Mouse (Mus musculus): ENCODE data around the gene Trmt10a.

GRCm38 (mm10) chr3:138095718-138096117, 47.5 kb upstream of the Trmt10a start:
- TF ChIP-seq ZNF384 (IDR thresholded peaks at IDR 0.05; ENCODE audit: low read depth, low read length): no peak
- no peak for TF ChIP-seq HCFC1 (IDR thresholded peaks at IDR 0.05; ENCODE audit: borderline replicate concordance, insufficient read depth, low read length)
- TF ChIP-seq CHD2 (IDR thresholded peaks at IDR 0.05; ENCODE audit: low read depth, low read length): no peak
- no peak for TF ChIP-seq MAFK (IDR thresholded peaks at IDR 0.05; ENCODE audit: insufficient read depth, low read depth, low read length)
- no peak for TF ChIP-seq ZC3H11A (IDR thresholded peaks at IDR 0.05; ENCODE audit: borderline replicate concordance, low read depth, low read length)
